ENCODE assay signal across 8 mouse cellular contexts in genomic region chr11:82959613-82960012, GRCm38 (mm10). TPM values are rescaled to one million over a fixed set of nuclear protein-coding genes. Genes with fewer than 3 reads are reported as not detected.
DNase-seq lines count a peak whose midpoint lies in the region; ATAC-seq lines count a peak whose summit lies in the region.

No protein-coding gene starts in this region.

- intact Hi-C loops in heart, postnatal 36 days (cut with DNase I), result loop anchor here (1.0 kb wide), 1 partner anchor 44 kb away; no protein-coding TSS in a partner anchor

- ATAC-seq in monocyte, adult 5-6 weeks (replicated peaks; ENCODE audit: insufficient number of reproducible peaks, low FRiP score, low TSS enrichment, poor library complexity, severe bottlenecking), result peak; percentile 73; the same call in 1 of the 2 replicates

- DNase-seq in gastrocnemius, adult 18-20 months (ENCODE audit: low spot score), result peak; percentile 60
- DNase-seq in gastrocnemius, postnatal 25 days, result no peak
- peak; percentile 12 to 32 for DNase-seq in right cerebral cortex, adult 2 months (ENCODE audit: low spot score in 2 of 2)
- no peak for DNase-seq in right cerebral cortex, postnatal 14 days
- peak; percentile 34 for DNase-seq in c-Kit-positive CD71-negative TER-119-negative erythroid progenitor cells, embryonic 14.5 days (ENCODE audit: low read depth)
- peak; percentile 26 to 49 for DNase-seq in heart, postnatal 36 days
- DNase-seq in spleen, postnatal 10 days (ENCODE audit: low spot score in 2 of 2), result no peak

RNA-seq across cellular contexts. Expression of gene Slfn5, which starts 8.5 kb away (rescaled TPM):
- total RNA-seq in gastrocnemius, adult 18-20 months (2021), result 10 to 100 TPM; 16.5 to 24.1 TPM
- total RNA-seq in gastrocnemius, postnatal 25 days (2021), result 10 to 100 TPM; 18.9 to 27.1 TPM
- total RNA-seq in heart, postnatal 36 days (2021), result 10 to 100 TPM; 62.8 to 83.5 TPM
- total RNA-seq in monocyte, adult 5-6 weeks (2017), result 16.5 to 25.2 TPM (median 20.3 TPM) in 3 replicates

RNA-seq across cellular contexts. Expression of gene Slfn9, which starts 32.0 kb away (rescaled TPM):
- total RNA-seq in gastrocnemius, adult 18-20 months (2021), result under 1 TPM; 0.14 to 0.28 TPM
- total RNA-seq in gastrocnemius, postnatal 25 days (2021), result under 1 TPM; 0.20 to 0.59 TPM
- total RNA-seq in heart, postnatal 36 days (2021), result 1 to 10 TPM in 1 of 2 experiments, under 1 TPM in 1; 0.92 to 1.4 TPM
- 7.5 to 17.2 TPM (median 7.7 TPM) in 3 replicates for total RNA-seq in monocyte, adult 5-6 weeks (2017)

RNA-seq across cellular contexts. Expression of gene Unc45b, which starts 49.3 kb away (rescaled TPM):
- total RNA-seq in gastrocnemius, adult 18-20 months (2021), result 100 to 1,000 TPM; 186 to 189 TPM
- total RNA-seq in gastrocnemius, postnatal 25 days (2021), result 100 to 1,000 TPM; 130 to 163 TPM
- total RNA-seq in heart, postnatal 36 days (2021), result 100 to 1,000 TPM; 182 to 201 TPM
- not detected in 3 replicates for total RNA-seq in monocyte, adult 5-6 weeks (2017)

RNA-seq across cellular contexts. Expression of gene Nle1, which starts 51.4 kb away (rescaled TPM):
- total RNA-seq in gastrocnemius, adult 18-20 months (2021), result 10 to 100 TPM; 10.4 to 13.9 TPM
- 10 to 100 TPM; 11.9 to 12.1 TPM for total RNA-seq in gastrocnemius, postnatal 25 days (2021)
- total RNA-seq in heart, postnatal 36 days (2021), result 10 to 100 TPM; 11.3 to 13.3 TPM
- total RNA-seq in monocyte, adult 5-6 weeks (2017), result 0.85 to 13.1 TPM (median 3.6 TPM) in 3 replicates

Comparison
In these comparisons a context has a peak if more than half of its experiments do, and no peak if none do; other contexts are left out.
1. DNase-seq: peak in gastrocnemius, adult 18-20 months (single experiment), right cerebral cortex, adult 2 months (2 of 2), c-Kit-positive CD71-negative TER-119-negative erythroid progenitor cells, embryonic 14.5 days (single experiment) and heart, postnatal 36 days (2 of 2); none in gastrocnemius, postnatal 25 days (single experiment), right cerebral cortex, postnatal 14 days (single experiment) and spleen, postnatal 10 days (0 of 2).
2. RNA of gene Unc45b, which starts 49.3 kb away (total RNA-seq): 182 to 201 TPM in heart, postnatal 36 days, 186 to 189 TPM in gastrocnemius, adult 18-20 months and 130 to 163 TPM in gastrocnemius, postnatal 25 days; not detected in monocyte, adult 5-6 weeks; every median in the first group is over 100 times any median in the second.